Mouse (Mus musculus) splenic B cell, adult 2 months (primary cell): ENCODE data around the gene Sptbn4.
A peak's percentile ranks its signal among the peaks of the same experiment; 100 is the strongest.

Source experiments
- DNase-seq: peaks from one replicate; pipeline ENCODE4 v3.0.0-alpha.2; 2011; ENCODE audit warnings: low read depth, low spot score
- H3K27me3 ChIP-seq: 2 replicates; pipeline ENCODE4 v1.6.1; 2012; ENCODE audit warnings: mild to moderate bottlenecking, low read length, moderate library complexity, mixed read lengths; ENCODE audit not compliant: control insufficient read depth, poor library complexity, insufficient read depth, severe bottlenecking
- H3K36me3 ChIP-seq: 2 replicates; pipeline ENCODE4 v1.6.1; 2012; ENCODE audit warnings: mild to moderate bottlenecking, low read length, moderate library complexity, mixed read lengths; ENCODE audit not compliant: control insufficient read depth, poor library complexity, insufficient read depth, severe bottlenecking

Gene Sptbn4

GRCm38 (mm10) chr7:27429135-27429534, 18.4 kb downstream of the Sptbn4 start:
- DNase-seq, result peak; percentile 37
- Histone ChIP-seq H3K27me3 (no peaks in the 10 kb centered on the region), H3K36me3 (no peaks in the 10 kb centered on the region)

DNA sequence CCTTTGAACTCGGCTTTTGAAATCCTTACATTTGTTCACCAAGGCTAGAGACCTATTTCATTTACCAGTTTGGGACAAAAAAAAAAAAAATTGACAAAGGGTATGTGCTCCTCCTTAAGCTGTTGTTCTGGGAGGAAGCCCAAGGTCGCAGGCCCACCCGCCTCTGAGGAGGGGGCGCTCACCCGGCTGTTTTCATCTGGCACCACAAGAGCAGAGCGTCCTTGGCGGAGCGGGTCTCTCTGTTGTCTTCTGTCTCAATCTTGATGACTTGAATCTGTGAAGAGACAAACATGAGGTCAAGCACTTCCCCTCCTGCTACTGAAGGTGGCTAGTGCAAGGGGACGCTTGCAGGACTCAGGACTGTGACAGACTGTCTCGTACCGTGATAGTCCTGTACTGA, 19.5 kb downstream of the Sptbn4 start:
- Histone ChIP-seq H3K27me3 (no peaks in the 10 kb centered on the region), H3K36me3 (no peaks in the 10 kb centered on the region)
- DNase-seq, result no peak

DNA sequence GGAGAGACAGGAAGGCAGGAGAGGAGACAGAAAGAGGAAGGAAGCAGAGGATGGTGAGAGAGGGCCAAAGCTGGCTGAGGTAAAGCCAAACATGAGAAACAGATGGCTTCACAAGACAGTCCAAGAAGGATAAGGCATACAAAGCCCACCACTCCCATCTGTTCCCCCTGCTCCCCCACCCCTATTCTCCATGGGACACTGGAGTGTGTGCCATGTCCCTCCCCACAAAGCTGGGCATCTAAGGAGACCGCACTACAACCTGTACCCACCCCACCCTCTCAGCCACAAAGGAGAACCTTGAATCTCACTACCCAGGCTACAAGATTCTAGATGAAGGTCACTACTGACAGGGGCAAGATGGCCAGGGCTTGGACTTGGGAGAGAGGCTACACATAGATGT, 20.1 kb downstream of the Sptbn4 start:
- DNase-seq, result no peak
- no peaks in the 10 kb centered on the region for H3K36me3 ChIP-seq
- no peaks in the 10 kb centered on the region for H3K27me3 ChIP-seq

DNA sequence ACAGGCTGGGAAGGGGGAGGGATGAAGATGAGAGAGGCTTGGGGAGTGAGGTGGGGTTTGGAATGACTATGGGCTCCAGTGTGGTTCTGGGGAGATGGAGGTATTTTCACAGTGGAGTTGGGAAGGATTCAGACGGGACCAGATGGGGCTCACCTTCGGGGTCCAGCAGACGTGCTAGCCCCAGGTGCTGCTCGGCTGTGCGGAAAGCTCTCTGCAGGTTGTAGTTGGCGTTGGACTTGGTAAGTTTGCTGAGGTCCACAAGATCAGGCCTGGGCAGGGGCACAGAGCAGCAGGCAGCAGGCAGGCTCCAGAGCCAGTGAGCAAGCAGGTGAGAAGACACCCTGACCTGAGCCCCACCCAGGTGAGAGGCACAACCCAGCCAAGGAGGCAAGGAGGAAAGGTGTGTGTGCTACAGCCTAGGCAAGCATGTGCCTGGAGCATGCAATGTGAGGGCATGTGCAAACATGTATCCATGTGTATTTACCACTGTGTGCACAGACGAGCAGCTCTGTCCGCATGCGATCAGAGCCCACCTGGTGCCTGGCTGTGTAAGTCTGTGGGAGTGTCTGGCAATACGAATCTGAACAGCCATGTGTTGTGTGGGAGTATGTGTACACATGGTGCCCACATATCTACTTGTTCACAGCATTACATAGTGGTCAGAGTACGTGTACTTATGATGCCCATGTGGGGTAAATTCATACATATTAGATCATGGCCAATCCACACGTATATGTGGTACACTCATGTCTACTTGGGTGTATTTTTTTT, 23.7 kb downstream of the Sptbn4 start:
- no peaks in the 10 kb centered on the region for H3K36me3 ChIP-seq
- no peaks in the 10 kb centered on the region for H3K27me3 ChIP-seq
- DNase-seq, result no peak

- Histone ChIP-seq H3K27me3 (no peaks in the 10 kb centered on the region), H3K36me3 (no peaks in the 10 kb centered on the region)
- peak; percentile 41 for DNase-seq
These were observed 28.4 kb downstream of the Sptbn4 start for GRCm38 (mm10) chr7:27419101-27419500.

GRCm38 (mm10) chr7:27417151-27417550, 30.3 kb downstream of the Sptbn4 start:
- DNase-seq, result no peak
- H3K27me3 ChIP-seq, result no peaks in the 10 kb centered on the region
- H3K36me3 ChIP-seq, result no peaks in the 10 kb centered on the region

- Histone ChIP-seq H3K27me3 (no peaks in the 10 kb centered on the region; the same call in 1 of the 2 replicates), H3K36me3 (no peaks in the 10 kb centered on the region)
- peak; percentile 65 for DNase-seq
These were observed 38.9 kb downstream of the Sptbn4 start for GRCm38 (mm10) chr7:27408379-27409176.

GRCm38 (mm10) chr7:27407816-27408215, 39.7 kb downstream of the Sptbn4 start:
- Histone ChIP-seq H3K36me3 (no peaks in the 10 kb centered on the region), H3K27me3 (no peaks in the 10 kb centered on the region; the same call in 1 of the 2 replicates)

GRCm38 (mm10) chr7:27406481-27406880, 41.0 kb downstream of the Sptbn4 start:
- Histone ChIP-seq H3K27me3 (no peaks in the 10 kb centered on the region; the same call in 1 of the 2 replicates), H3K36me3 (no peaks in the 10 kb centered on the region)
- DNase-seq, result peak; percentile 38

More at GRCm38 (mm10) chr7:27407816-27408215, 39.7 kb downstream of the Sptbn4 start:
- no peak for DNase-seq

GRCm38 (mm10) chr7:27404203-27404942, 43.1 kb downstream of the Sptbn4 start:
- no peak for DNase-seq
- no peaks in the 10 kb centered on the region; the same call in 1 of the 2 replicates for H3K27me3 ChIP-seq
- no peaks in the 10 kb centered on the region for H3K36me3 ChIP-seq

DNA sequence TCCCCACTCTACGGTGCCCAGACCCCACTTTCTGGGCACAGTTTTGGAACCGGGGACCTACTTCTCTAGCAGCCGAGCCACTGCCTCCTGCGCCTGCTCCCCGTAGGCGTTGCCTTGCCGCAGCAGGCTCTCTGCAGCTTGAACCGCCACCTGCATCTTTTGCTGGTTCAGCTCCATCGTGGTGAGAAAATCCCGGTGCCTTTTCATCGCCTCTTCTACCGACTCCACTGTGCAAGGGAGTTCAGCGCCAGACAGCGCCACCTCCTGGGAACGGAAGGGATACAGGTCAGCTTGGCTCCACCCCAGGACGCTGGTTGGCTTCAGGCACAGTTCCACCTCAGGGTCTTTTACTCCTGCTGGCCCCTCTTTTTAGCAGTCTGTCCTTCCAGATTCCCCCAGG, 44.8 kb downstream of the Sptbn4 start:
- H3K36me3 ChIP-seq, result no peaks in the 10 kb centered on the region
- DNase-seq, result peak; percentile 70
- no peaks in the 10 kb centered on the region; the same call in 1 of the 2 replicates for H3K27me3 ChIP-seq

GRCm38 (mm10) chr7:27400545-27400944, 46.9 kb downstream of the Sptbn4 start:
- Histone ChIP-seq H3K36me3 (no peaks in the 10 kb centered on the region), H3K27me3 (no peaks in the 10 kb centered on the region)
- no peak for DNase-seq

- Histone ChIP-seq H3K36me3 (no peaks in the 10 kb centered on the region), H3K27me3 (no peaks in the 10 kb centered on the region)
- DNase-seq, result peak; percentile 78
These were observed 50.2 kb downstream of the Sptbn4 start for GRCm38 (mm10) chr7:27397048-27397949.
